Mouse (Mus musculus): ENCODE data around the gene Grip2.

Grip2 gene

DNA sequence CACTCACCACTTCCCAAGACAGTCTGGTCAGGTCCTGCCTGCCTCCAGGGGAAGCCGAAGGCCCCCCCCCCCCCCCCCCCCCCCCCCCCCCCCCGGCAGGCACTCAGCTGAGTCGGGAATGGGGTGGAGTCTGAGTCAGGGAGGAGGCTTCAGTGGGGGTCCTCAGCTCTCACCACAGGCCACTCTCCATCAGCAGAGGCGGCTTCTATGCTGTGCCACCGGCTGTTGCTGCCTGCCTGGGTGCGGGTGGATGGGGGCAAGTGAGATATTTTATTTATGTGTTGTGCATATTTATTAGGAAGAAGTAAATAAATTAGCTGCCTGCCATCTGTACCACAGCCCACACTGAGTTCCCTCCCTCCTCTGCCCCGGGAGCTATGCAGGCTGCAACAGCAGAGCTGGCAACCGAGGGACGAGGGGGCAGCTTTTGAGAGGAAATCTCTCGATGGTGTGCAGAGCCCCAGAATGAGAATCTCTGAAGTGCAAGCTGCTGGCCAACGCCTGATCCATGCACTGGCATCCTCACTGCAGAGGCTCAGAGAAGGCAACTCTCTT is at the start of gene Grip2:
Gene Grip2, minus strand, starts transcription at position 235 of the 555 bp plus-strand sequence.
- no peak for DNase-seq

DNA sequence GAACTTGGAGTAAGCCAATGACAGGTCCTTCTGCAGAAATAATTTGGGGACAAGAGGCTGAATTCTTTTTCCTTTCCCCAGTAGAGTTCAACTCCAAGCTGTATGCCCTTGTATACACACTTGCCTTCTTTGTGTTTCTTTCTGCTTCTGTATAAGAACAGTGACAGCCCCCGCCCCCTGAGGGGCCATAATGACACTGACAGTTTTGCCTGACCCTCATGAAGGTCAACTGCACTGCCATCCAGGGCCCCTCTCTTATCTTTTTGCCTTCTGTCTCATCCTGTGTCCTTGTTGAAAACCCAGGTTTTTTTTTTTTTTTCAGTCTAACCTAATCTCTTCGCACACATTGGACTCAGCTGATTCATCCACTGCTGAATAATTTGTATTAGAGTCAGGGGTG is 45.7 kb upstream of the Grip2 start:
- peak; percentile 49 for DNase-seq

DNA sequence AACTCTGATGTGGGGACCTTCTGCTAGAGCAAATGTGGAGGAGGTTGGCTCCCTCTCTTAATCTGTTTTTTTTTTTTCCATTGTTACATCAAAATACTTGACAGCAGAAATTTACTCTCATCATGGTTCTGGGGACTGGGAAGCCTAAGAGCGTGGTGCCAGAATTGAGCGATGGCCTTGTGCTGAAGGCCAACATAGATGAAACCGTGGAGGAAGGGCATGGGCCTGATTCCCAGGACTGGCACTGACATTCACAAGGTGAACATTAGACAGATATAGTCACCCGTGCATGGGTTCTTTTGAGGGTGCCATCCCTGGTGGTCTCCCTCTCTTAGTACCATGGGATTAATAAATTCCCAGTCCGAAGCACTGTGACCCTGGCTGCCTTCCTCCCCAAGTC is 41.0 kb upstream of the Grip2 start:
- peak; percentile 78 for DNase-seq

DNA sequence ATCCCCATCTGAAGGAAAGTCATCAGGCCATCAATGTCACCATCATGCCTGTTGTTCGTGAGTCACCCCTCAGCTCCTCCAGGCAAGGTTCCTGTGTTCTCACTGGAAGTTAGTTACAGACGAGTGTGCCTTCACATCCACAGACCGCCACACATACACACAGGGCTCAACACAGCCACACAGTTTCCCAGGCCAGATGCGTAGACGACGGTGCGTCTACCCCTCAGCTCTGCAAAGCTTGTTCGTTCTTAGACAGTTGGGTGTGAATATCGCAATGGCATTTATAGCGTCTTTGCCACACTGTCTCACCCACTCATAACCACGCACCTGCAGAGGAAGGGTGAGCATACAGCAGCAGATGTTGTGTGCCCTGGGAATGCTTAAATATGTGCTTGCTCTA is 38.6 kb upstream of the Grip2 start:
- DNase-seq = peak; percentile 78

DNA sequence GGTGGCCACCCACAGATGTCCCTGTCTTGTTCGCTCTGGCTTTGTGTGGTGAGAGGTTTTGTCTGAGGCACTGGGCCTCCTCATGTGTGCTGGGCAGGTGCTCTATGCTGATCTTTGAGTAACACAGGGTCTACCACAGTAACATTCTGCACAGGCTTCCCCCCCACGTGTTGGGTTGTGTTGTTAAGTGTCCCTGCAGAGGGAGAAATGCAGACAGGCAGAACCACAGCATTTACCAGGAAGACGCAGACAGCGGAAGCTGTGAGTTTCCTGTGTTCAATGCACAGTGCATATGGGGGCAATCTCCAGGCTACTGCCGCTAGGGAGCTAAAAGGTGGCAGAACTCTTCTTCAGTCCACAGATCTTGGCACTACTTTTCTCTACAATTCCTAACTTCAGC is 37.5 kb upstream of the Grip2 start:
- DNase-seq = no peak

DNA sequence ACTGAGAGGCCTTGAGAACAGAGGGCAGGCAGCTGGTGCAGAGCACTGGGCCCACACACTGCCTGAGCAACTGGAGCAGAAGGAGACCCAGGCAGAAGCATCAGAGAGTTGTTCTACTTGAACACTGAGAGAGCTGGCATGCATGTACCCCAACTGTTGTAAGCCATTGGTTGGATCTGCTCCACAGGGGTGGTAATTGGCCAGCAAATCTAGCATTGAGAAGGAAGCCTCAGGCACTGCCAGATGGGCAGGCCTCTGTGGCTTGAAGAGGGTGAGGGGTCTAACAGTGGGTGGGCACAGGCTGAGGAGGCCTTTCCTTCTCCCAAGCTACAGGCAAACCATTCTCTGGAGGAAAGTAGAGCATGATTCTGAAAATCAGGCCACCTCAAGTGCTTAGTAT is 35.8 kb upstream of the Grip2 start:
- DNase-seq = no peak

DNA sequence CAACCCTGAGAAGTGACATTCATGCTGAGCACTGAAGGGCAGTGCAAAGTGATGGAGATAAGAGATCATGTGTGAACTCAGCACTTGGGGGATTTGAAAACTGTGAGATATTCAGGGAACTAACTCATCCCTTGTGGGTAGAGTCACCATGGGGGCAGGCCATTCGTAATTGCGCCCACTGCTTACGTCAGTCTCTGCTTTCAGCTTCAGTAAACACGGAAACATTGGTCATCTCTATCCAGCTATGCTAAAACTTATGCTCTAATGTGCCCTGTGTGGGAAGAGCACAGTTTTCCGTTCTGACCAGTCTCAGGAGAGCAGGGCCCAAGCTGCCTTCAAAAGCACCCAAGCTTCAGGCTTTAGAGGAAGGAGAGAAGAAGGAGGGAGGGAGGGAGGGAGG is 31.3 kb upstream of the Grip2 start:
- DNase-seq = no peak

DNA sequence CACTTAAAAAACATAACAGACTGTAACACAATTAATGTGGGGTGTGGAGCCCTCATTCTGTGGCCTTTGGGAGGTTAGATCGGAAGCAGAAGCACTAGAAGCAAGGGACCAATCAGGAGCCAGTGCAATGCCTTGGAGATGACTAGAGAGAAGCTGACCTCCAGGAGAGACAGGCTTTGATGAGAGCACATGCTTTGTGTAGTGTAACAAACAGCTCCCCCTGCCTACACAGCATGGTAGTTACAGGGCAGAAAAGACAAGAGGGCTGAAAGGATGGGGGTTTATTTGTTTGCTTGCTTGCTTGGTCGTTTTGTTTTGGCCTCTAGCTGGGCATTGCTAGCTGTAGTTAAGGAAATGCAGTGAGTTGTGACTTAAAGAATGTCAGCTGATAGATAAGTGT is 25.5 kb upstream of the Grip2 start:
- no peak for DNase-seq

DNA sequence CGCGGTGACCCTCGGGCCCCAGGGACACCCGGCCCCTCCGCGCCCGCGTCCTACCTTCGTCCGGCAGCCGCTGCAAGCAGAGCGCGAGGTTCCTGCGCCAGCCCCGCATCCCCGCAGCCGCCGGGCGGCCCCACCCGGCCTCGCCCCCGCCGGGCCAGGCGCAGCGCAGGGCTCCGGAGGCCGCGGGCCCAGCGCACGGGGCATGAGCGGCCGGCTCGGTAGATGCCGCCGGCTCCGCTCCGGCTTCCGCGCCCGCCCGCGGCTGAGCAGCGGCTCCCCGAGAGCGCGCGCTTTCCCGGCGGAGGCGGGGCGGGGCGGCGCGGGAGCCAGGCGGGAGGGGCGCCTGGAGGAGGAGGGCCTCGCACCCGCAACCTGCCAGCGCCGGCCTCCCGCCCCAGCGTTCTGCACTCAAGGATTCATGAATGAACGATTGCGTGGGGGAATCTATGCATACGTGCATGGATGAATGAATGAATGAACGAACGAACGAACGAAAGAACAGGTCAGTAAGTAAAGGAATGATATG is 16.6 kb upstream of the Grip2 start:
- DNase-seq = no peak

DNA sequence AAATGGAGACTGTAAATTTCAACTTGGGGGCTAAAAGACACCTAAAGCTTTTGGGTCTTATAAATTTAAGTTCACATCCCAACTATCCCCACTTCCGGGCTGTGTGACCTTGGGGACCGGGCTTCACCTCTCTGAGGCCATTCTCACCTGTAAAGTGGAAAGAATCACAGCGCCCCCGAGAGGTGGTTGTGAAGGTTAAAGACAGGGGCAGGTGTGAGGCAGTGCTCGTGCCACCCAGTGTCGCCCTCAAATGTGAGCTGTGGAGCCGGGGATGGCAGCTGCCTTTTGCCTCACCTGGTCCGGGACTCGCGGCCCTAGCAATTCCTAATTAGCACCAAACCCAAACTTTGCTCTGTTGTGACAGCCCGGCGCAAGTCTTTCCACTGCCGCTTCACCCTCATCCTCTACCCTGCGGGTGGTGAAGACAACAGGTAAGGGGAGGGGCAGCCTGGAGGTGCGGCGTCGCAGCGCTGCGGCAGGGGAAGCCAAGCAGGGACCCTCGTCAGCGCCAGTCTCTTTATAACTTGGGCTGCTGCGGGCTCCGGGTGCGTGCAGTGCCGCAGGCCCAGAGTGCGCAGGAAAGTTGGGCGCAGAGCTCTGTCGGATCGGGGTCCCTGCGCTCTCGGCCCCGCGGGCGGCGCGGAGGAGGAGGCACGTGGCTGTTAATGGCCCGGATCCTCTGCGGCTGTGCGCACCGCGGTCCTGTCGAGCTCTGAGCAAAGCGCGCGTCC is 16.0 kb upstream of the Grip2 start:
- DNase-seq = peak; percentile 85

DNA sequence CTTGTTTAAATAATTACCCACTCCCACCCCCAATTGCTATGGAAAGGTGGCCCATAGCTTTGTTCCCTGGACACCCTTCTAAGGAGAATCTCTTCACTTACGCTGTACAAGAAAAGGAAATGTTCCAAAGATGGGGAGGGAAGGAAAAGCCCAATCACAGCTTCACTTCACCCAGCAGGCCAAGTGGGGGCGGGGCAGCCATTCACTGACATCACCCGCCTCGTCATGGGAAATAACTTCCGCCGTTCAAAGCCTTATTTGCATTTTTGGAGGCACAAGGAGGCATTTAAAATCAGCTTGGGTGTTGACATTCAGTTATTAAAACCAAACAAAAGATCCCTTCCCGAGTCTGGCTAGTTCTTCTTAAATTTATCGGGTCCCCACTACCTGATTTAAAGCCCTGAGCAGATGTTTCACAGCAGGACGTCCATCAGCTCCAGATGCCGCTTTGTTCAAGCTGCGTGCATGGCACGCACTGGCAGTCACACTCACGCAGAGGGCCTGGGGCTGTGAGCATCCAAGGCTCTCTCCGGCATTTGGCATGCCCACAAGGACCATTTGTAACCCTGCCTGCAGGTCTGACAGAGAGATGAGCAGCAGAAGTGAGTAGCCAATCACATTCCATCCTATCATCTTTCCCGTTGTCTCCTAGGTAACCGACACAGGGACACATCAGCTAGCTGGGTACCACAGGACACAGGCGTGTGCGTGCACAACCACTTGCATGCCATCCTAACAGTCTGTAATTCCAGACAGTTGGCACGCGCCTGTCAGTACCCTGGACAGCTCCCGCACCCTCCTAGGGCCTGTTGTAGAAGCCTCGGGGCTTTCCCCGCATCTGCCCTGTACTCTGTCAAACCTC is 12.2 kb upstream of the Grip2 start:
- DNase-seq = peak; percentile 89

DNA sequence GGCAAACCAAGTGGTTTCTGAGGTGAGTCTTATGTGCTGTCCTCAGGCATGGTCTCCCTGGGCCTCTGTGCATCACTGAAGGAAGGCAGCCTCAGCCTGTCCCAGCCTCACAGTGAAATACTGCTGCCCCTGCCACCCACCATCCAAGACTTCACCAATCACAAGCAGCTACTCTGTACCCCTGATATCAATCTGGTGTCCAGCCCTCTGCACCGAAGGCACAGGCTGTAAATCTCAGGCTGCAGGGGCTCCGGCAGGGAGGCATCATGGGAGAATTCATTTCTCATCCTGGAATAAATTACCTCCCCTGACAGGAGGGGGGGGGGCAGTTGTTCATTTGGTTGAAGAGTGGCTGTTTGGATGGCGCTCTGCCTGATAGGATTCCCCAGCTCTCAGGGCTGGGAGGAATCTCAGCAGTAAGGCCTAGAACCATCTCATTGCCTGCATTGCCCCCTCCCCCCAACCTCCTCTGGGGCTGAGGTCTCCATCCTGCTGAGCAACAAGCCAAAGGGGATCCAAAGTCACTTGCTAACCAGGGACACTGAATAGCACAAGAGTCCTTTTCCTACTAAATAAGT is 5.9 kb upstream of the Grip2 start:
- no peak for DNase-seq

DNA sequence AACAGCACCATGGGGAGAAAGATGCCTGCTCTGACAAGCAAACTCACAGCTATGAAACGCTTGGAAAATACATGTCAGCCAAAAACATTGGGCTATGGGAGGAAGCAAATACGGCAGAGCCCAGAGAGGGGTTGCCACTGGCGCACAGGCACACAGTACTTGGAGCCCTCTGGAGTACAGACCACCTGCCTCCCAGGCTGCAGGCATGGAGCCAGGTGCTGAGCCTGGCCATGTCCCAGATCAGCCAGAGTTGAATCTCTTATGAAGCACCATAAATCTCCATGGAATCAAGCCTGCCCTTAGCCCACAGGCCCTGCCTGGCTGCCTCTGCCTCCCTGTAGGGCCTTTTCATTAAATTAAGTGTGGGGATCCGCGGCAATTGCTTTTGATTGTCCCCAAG is 876 bp upstream of the Grip2 start:
- DNase-seq = no peak

DNA sequence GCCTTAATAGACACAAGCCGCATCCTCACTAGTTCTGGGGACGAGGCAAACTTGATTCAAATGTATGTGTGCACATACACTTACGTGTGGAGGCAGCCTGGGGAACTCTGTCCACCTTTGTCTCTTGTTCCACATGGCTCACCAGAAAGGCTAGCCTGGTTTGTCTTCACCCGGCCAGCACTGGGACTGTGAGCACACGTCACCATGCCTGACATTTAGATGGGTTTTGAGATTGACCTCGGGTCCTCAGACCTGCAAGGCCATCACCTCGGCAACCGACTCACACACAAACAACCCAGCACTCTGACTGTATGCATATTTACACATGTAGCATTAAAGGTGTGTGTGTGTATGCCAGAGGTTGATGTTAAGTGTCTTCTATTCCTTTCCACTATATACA is 8.8 kb downstream of the Grip2 start:
- DNase-seq = no peak

DNA sequence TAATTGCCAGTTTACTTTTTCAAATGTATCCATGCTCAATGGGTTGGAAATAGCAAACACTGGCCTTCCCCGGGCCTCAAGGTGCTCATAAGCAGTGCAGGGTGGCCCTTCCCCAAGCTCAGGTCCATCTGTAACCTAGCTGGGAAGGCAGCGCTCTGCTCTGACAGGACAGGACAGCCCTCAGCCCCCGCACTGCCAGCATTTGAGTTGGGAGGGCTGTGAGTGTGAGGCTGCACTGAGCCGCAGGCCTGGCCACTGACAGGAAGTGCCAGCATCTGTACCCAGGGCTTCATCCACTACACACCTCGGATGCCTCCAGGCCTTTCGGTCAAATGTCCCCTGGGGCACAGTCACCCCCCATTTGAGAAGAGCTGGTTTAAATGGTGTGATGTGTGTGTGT is 11.1 kb downstream of the Grip2 start:
- DNase-seq = peak; percentile 71

DNA sequence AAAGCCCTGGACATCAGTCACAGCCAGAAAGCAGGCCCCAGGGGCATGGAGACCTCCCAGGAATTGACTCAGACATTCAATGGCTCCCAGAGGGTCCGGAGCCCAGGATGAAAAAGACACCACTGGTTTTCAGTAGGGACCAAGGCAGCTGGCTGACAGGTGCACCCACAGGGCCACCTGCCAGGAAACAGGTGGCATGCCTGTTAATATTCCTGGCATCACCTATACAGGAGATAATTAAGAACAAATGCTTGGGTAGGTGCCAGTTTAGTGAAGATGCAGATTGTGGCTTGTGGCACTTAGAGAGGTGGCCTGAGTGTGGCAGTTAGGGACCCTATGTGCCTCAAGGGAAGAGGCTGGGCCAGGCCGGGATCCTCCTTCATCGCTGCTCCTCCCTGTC is 13.4 kb downstream of the Grip2 start:
- DNase-seq = no peak

DNA sequence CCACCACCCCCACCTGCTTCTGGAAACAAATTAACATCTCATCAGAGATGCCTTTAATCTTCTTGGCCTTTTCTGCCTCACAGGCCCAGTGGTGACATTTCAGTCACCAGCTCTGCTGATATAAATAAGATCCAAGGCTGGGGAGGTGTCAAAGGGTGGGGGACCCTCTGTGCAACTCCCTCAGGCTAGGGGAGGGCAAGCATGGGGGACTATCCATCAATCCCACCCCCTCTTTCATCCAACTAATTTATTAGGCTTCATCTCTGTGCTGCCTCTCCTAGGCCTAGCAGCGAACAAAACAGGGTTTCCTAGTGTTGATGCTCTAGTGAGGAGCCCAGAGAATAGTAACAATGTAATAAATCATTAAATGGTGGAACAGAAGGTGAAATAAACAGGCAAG is 17.0 kb downstream of the Grip2 start:
- DNase-seq = no peak

DNA sequence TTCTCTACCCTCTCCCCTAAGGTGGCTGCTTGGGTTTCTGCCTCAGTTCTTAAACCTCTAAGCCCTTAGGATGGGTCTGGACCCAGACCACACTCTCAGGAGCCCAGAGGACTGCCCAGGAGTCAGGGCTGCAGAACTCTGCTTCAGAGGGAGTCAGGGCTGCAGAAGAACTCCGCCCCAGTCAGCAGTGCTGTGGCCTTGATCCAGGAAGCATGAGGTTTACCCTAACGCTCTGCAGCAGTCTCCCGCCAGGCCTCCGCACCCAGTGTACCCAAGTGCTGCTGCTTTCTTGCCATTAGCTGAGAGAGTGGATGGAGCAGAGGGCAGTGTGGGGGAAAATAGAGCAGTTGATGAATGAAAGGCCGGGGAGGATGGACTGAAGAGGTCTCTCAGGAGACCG is 19.0 kb downstream of the Grip2 start:
- DNase-seq = no peak

DNA sequence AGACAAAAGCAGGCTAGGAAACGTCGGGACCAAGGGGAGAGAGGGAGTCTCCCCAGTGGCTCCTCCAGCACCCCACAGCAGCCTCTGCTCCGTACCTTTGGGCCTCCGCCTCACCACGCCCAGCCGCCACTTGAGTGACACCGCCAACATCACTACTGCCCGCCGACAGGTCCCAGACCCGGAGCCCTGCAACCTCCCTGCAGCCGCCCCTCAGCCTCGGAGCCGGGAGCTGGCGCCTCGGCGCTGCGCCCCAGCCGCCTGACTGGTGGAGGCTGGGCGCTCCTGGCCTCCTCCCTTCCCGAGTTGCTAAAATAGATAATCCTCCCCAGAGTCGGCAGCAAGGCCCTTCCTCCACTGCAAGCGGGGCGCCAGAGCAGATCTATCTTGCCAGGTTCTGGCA is 19.9 kb downstream of the Grip2 start:
- DNase-seq = no peak

DNA sequence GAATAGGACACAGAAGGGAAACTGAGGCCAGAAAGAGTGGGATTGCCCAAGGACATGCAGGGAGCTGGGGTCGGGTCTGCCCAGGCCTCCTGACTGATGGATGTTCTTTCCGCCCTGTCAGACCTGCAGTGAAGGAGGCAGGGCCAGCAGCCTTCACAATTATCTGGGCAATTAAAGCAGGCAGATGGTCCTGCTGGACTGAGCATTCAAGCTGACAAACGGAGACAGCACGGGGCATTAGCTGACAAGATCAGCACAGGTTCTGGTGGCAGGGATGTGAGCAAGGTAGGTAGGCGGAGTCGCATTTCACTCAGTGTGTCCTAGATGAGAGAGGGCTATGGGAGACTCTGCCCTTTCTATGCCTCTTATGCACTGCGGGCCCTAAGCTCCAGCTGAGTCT is 22.9 kb downstream of the Grip2 start:
- DNase-seq = no peak

DNA sequence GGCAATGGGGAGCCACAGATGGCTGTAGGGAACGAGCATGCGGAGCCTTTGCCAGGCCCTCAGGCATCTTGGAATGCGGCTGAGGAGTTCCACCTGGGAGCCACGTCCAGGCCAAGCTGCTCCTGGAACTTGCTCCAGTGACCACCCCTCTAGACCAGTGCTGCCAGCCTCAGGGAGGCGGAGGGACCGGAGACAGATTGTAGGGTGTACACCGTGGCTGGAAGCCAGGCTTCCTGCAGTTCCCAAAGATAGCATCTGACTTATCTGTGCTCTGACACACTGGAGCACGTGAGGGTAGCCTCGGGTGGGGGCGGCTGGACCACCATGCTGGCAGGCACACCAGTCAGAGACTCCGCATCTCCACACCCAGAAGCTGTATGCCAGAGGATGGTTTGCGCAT is 28.6 kb downstream of the Grip2 start:
- DNase-seq = no peak

DNA sequence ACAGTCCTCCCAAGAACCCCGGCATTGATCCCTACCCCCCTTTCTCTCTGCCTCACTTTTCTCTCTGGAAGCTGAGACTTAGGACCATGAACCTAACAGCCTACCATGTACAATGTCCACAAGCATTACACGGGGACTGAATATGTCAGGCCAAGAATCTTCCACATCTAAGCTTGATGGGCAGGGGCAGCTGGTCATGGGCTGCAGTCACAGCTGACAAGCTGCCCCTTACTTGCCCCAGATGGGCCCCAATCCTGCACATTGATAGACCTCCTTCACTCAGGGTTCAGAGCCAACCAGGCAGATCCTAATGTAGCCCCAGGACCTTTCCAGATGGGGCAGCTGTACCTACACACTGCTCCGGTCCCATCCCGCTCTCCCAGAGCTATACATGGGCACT is 30.3 kb downstream of the Grip2 start:
- DNase-seq = no peak

DNA sequence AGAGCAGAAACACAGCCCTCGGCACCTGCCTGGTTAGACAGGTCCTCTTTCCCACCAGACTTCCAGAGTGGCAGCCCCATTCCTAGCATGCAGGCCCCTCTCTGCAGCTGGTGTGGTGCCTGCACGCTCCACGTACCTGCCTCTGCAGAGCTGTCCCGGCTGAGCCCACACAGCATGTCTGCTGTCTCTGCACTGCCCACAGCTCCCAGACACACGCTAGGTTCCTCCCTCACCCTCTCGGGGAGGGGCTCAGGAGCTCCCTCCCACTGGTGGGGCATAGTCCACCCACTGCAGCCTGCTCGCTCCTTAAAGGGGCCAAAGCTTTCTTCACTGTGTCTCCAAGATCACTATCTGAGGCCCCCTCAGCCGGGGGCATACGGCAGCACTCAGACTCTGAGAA is 31.0 kb downstream of the Grip2 start:
- DNase-seq = no peak

DNA sequence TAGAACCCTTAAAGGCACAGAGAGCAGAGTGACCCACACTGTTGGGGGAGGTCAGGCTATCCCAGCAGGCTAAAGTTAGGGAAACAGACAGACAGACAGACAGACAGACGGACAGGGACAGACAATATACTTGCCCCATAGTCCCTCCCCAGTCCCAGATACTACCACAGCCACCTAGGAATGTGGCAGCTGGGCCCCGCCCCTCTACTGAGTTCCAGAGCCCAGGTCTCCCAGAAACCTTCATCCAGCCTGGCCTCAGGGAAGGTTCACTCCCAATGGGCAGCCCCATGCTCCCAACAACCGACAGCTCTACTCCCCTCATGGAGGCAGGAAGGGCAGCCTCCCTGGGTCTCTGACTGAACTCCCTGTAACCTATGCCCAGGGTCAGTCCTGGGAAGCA is 31.4 kb downstream of the Grip2 start:
- no peak for DNase-seq
